In the genomic region with DNA sequence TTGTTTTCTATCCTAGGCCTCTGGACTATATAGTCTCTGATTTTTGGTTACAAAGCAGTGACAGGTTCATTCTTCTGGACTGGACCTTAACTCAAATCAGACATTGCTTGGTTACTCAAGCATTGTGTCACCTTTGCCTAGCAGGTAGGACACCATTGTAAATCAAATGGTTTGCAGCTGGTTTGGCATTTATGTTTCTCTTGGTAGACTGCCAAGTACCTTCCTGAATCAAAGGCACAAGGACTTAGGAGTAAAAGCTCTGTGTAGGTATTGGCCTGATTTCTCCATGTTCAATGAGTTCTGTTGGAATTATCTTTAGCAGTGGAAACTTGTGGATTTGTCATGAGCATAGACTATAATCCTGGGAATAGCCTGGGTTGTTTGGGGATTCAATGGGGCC, we compare ENCODE assay signal across 10 mouse cellular contexts.
"Had no signal": no experiment of that assay in that cellular context is flagged by ENCODE, and none has a peak within 500 bp of the region (broad histone marks: within the 10 kb centered on the region; RNA-seq: fewer than 3 reads in every experiment).

No protein-coding gene starts in this region.

- DNase-seq: forebrain, postnatal 0 days; gastrocnemius, postnatal 14 days; gastrocnemius, postnatal 36 days; heart, adult 11 months; heart, adult 2 months; heart, postnatal 14 days; heart, postnatal 36 days; layer of hippocampus, adult 9-11 months; layer of hippocampus, postnatal 36 days; left cerebral cortex, postnatal 4 days had no signal
